In the genomic region with DNA sequence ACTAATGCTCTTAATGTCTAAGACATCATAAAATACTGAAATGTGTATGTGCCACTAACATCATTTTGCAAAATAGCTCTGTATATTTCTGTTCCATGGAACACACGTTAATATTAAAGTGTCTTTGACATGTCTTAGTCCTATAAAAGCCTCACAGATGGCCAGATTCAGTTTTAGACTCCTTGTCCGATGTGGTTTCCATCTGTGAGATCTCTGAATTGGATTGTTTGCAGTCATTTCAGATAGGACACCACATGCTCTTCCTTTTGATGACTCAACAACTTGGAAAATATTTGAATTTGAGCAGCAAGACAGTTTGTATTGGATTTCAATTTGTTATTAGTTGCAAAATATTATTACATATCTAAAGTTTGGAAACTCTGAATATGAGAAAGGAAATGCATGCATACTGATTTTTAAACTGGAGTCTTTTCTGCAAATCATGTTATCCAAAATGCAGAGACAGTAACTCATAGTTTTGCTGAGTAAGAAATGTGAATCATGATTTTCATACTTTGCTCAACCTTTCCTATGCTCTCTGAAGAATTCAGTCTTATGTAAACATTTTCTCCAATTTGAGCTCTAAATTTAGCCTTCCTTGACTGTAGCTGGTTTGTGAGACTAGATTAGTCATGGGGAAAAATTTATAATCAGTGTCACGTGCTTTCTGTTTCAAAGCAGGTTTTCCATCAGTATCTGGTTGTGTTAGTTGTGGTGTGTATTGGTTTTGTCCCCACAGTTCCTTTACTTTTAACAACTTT, we compare ENCODE assay signal across 32 mouse cellular contexts. TPM values are rescaled to one million over a fixed set of nuclear protein-coding genes. Genes with fewer than 3 reads are reported as not detected.
DNase-seq lines count a peak whose midpoint lies in the region; ATAC-seq and TF ChIP-seq lines count a peak whose summit lies in the region.
"Had no signal": no experiment of that assay in that cellular context is flagged by ENCODE, and none has a peak within 500 bp of the region (broad histone marks: within the 10 kb centered on the region; RNA-seq: fewer than 3 reads in every experiment).

No protein-coding gene starts in this region.

- H3K4me2 ChIP-seq in forebrain, postnatal 0 days (ENCODE audit: low read depth) = no peak overlapping the region
- no peak overlapping the region for H3K4me2 ChIP-seq in forebrain, embryonic 14.5 days (ENCODE audit: low read length)
- H3K4me2 ChIP-seq: embryonic facial prominence, embryonic 13.5 days; forebrain, embryonic 13.5 days; heart, embryonic 15.5 days; hindbrain, embryonic 12.5 days; intestine, embryonic 15.5 days; liver, embryonic 12.5 days; midbrain, embryonic 13.5 days; neural tube, embryonic 15.5 days had no signal

- no peaks in the 10 kb centered on the region for H3K4me1 ChIP-seq in forebrain, postnatal 0 days (ENCODE audit: insufficient read depth)
- no peaks in the 10 kb centered on the region for H3K4me1 ChIP-seq in forebrain, embryonic 14.5 days (ENCODE audit: control insufficient read depth, insufficient read depth, low read length)
- H3K4me1 ChIP-seq: embryonic facial prominence, embryonic 13.5 days; forebrain, embryonic 13.5 days; heart, embryonic 15.5 days; hindbrain, embryonic 12.5 days; intestine, embryonic 15.5 days; liver, embryonic 12.5 days; megakaryocyte, embryonic 14.5 days; midbrain, embryonic 13.5 days; neural tube, embryonic 15.5 days had no signal

- TF ChIP-seq CTCF in forebrain, postnatal 0 days (IDR thresholded peaks at IDR 0.05; ENCODE audit: low read depth) = no peak

- no peak for ATAC-seq in forebrain, postnatal 0 days
- no peak for ATAC-seq in forebrain, embryonic 14.5 days
- ATAC-seq in common myeloid progenitor, adult 5-6 weeks (replicated peaks; ENCODE audit: low read depth, poor library complexity, severe bottlenecking) = 0 out of 2 replicates have a peak, but pooled peaks have one; percentile 15
- ATAC-seq: forebrain, embryonic 13.5 days; hindbrain, postnatal 0 days; intestine, embryonic 15.5 days; liver, embryonic 12.5 days; liver, postnatal 0 days; midbrain, embryonic 13.5 days had no signal

- no peaks in the 10 kb centered on the region for H3K9me3 ChIP-seq in forebrain, postnatal 0 days (ENCODE audit: low read length)
- no peaks in the 10 kb centered on the region for H3K9me3 ChIP-seq in forebrain, embryonic 14.5 days (replicated peaks; ENCODE audit: control insufficient read depth, low read length)
- H3K9me3 ChIP-seq: embryonic facial prominence, embryonic 13.5 days; forebrain, embryonic 13.5 days; heart, embryonic 10.5 days; heart, embryonic 15.5 days; hindbrain, embryonic 12.5 days; intestine, embryonic 15.5 days; liver, embryonic 12.5 days; megakaryocyte, embryonic 14.5 days; midbrain, embryonic 13.5 days; neural tube, embryonic 15.5 days had no signal

- H3K27me3 ChIP-seq in forebrain, postnatal 0 days (ENCODE audit: insufficient read depth, low read length) = no peaks in the 10 kb centered on the region
- H3K27me3 ChIP-seq in forebrain, embryonic 14.5 days (replicated peaks; ENCODE audit: control insufficient read depth, insufficient read depth, low read length) = no peaks in the 10 kb centered on the region
- H3K27me3 ChIP-seq: embryonic facial prominence, embryonic 13.5 days; forebrain, embryonic 13.5 days; heart, embryonic 15.5 days; hindbrain, embryonic 12.5 days; intestine, embryonic 15.5 days; liver, embryonic 12.5 days; megakaryocyte, embryonic 14.5 days; midbrain, embryonic 13.5 days; neural tube, embryonic 15.5 days had no signal

- 60% methylated on average over 3 of the region's 3 CpGs for WGBS in forebrain, postnatal 0 days
- 76% methylated on average over 3 of the region's 3 CpGs for WGBS in forebrain, embryonic 14.5 days

- H3K27ac ChIP-seq in forebrain, postnatal 0 days (ENCODE audit: low read depth, low read length) = no peak overlapping the region
- no peak overlapping the region for H3K27ac ChIP-seq in forebrain, embryonic 14.5 days (ENCODE audit: low read depth, low read length)
- H3K27ac ChIP-seq: embryonic facial prominence, embryonic 13.5 days; forebrain, embryonic 13.5 days; heart, embryonic 10.5 days; heart, embryonic 15.5 days; hindbrain, embryonic 12.5 days; hindbrain, postnatal 0 days; intestine, embryonic 15.5 days; liver, embryonic 12.5 days; midbrain, embryonic 13.5 days; neural tube, embryonic 15.5 days had no signal

- H3K4me3 ChIP-seq in forebrain, postnatal 0 days (ENCODE audit: low read depth, low read length) = no peak overlapping the region
- no peak overlapping the region for H3K4me3 ChIP-seq in forebrain, embryonic 14.5 days (ENCODE audit: low read depth, low read length)
- H3K4me3 ChIP-seq: embryonic facial prominence, embryonic 13.5 days; forebrain, embryonic 13.5 days; heart, embryonic 10.5 days; heart, embryonic 15.5 days; hindbrain, embryonic 12.5 days; intestine, embryonic 15.5 days; liver, embryonic 12.5 days; megakaryocyte, embryonic 14.5 days; midbrain, embryonic 13.5 days; neural tube, embryonic 15.5 days had no signal

- no peak overlapping the region for H3K9ac ChIP-seq in forebrain, postnatal 0 days
- H3K9ac ChIP-seq in forebrain, embryonic 14.5 days (ENCODE audit: low read length) = no peak overlapping the region
- H3K9ac ChIP-seq: embryonic facial prominence, embryonic 13.5 days; forebrain, embryonic 13.5 days; heart, embryonic 15.5 days; hindbrain, embryonic 12.5 days; intestine, embryonic 15.5 days; liver, embryonic 12.5 days; liver, postnatal 0 days; midbrain, embryonic 13.5 days; neural tube, embryonic 15.5 days had no signal

- no peaks in the 10 kb centered on the region for H3K36me3 ChIP-seq in forebrain, postnatal 0 days (ENCODE audit: insufficient read depth)
- no peaks in the 10 kb centered on the region for H3K36me3 ChIP-seq in forebrain, embryonic 14.5 days (ENCODE audit: control insufficient read depth, insufficient read depth, low read length)
- H3K36me3 ChIP-seq: embryonic facial prominence, embryonic 13.5 days; heart, embryonic 10.5 days; heart, embryonic 15.5 days; hindbrain, embryonic 12.5 days; intestine, embryonic 15.5 days; liver, embryonic 12.5 days; midbrain, embryonic 13.5 days; neural tube, embryonic 15.5 days had no signal

- peak; percentile 3 for DNase-seq in forebrain, postnatal 0 days
- DNase-seq in forebrain, embryonic 14.5 days (ENCODE audit: low spot score) = no peak
- peak; percentile 58 for DNase-seq in 3134 (ENCODE audit: extremely low read depth, insufficient read length, low spot score)
- peak; percentile 61 for DNase-seq in Muller cell, postnatal 12 days (ENCODE audit: inconsistent ontology term)
- DNase-seq in testis, postnatal 10 days (ENCODE audit: low spot score) = no peak
- no peak for DNase-seq in lung, postnatal 4 days
- no peak for DNase-seq in cerebellum, adult 8-10 months
- DNase-seq: adrenal gland, postnatal 25 days; cerebellum, postnatal 36 days; embryo, embryonic 11 days; gastrocnemius, postnatal 10 days; kidney, adult 2 months; kidney, postnatal 4 days; left cerebral cortex, postnatal 4 days; liver, postnatal 0 days; lung, postnatal 36 days; retina, postnatal 1 day; right cerebral cortex, postnatal 14 days; thymus, adult 18-20 months; thymus, postnatal 25 days had no signal

RNA-seq across cellular contexts. Expression of a gene that starts 21.9 kb away (rescaled TPM):
- 17.2 and 31.7 TPM in 2 replicates for total RNA-seq in forebrain, postnatal 0 days (2014; rRNA removed)
- polyA plus RNA-seq in forebrain, postnatal 0 days (2015; fragmentation: Nextera tagmentation; extraction: Ambion mirVana) = 9.7 and 11.9 TPM in 2 replicates
- polyA plus RNA-seq in forebrain, embryonic 14.5 days (2014; fragmentation: Nextera tagmentation; extraction: Ambion mirVana) = 14.9 and 16.0 TPM in 2 replicates
- 395 and 418 TPM in 2 replicates for total RNA-seq in common myeloid progenitor, adult 5-6 weeks (2017)

Comparison
In these comparisons a context has a peak if more than half of its experiments do, and no peak if none do; other contexts are left out.
1. DNase-seq: peak in forebrain, postnatal 0 days (single experiment), 3134 (single experiment) and Muller cell, postnatal 12 days (single experiment); none in forebrain, embryonic 14.5 days (single experiment), testis, postnatal 10 days (single experiment), lung, postnatal 4 days (0 of 2) and cerebellum, adult 8-10 months (single experiment).
2. RNA of a gene that starts 21.9 kb away (total RNA-seq): 395 to 418 TPM in common myeloid progenitor, adult 5-6 weeks; 17.2 to 31.7 TPM in forebrain, postnatal 0 days; every median in the first group is over 10 times any median in the second.